Mouse (Mus musculus) duodenum, adult 2 months (tissue): ENCODE data around the gene Zscan22. TPM values are rescaled to one million over a fixed set of nuclear protein-coding genes. Genes with fewer than 3 reads are reported as not detected.

ENCODE experiments used
- polyA plus RNA-seq: library from polyadenylated mRNA; depleted of rRNA; stranded (reverse); fragments of >200 nt; gene quantifications from 2 replicates; pipeline ENCODE4 v1.2.3, GENCODE M21; 2012; ENCODE audit warnings: low replicate concordance; rRNA removed

Gene Zscan22
- 3.3 and 4.4 TPM in 2 replicates for polyA plus RNA-seq

GRCm38 (mm10) chr7:12897655-12898410 lies at the start of gene Zscan22:
Gene Zscan22 (plus strand): TSS chr7:12897815.

GRCm38 (mm10) chr7:12880911-12881660 lies 16.5 kb upstream of the Zscan22 start, which contains the start of gene Zfp128:
Gene Zfp128 (plus strand): TSS chr7:12881177.

GRCm38 (mm10) chr7:12921705-12922465 lies 24.3 kb downstream of the Zscan22 start, which contains the start of gene Rps5:
Gene Rps5 (plus strand): TSS chr7:12922290.

GRCm38 (mm10) chr7:12927191-12927680 lies 29.6 kb downstream of the Zscan22 start, which contains the start of gene Rnf225:
Gene Rnf225 (plus strand): TSS chr7:12927416.

Other genes with a start within 250 kb of the Zscan22 start
- not detected in 2 replicates for gene Vmn2r55, start 212.8 kb upstream of the Zscan22 start, polyA plus RNA-seq
- gene Vmn2r56, start 162.8 kb upstream of the Zscan22 start, polyA plus RNA-seq, result not detected in 2 replicates
- gene Zscan18, start 94.2 kb upstream of the Zscan22 start, polyA plus RNA-seq, result 0.25 and 0.32 TPM in 2 replicates
- 0.04 and 0.11 TPM in 2 replicates for gene Zfp329, start 79.0 kb upstream of the Zscan22 start, polyA plus RNA-seq
- gene Zfp110, start 63.1 kb upstream of the Zscan22 start, polyA plus RNA-seq, result 4.8 and 5.0 TPM in 2 replicates
- gene Zfp128, start 16.6 kb upstream of the Zscan22 start, polyA plus RNA-seq, result 0.16 TPM in 1 of 2 replicates, not detected in the other
- gene Rps5, start 24.5 kb downstream of the Zscan22 start, polyA plus RNA-seq, result 923 and 1,500 TPM in 2 replicates
- gene Rnf225, start 29.6 kb downstream of the Zscan22 start, polyA plus RNA-seq, result 0.14 and 0.33 TPM in 2 replicates
- gene Zfp324, start 68.0 kb downstream of the Zscan22 start, polyA plus RNA-seq, result 2.2 and 3.4 TPM in 2 replicates
- gene Zfp446, start 80.0 kb downstream of the Zscan22 start, polyA plus RNA-seq, result 1.6 and 2.4 TPM in 2 replicates
- gene Slc27a5, start 100.4 kb downstream of the Zscan22 start, polyA plus RNA-seq, result 0.53 and 1.1 TPM in 2 replicates
- gene Trim28, start 101.3 kb downstream of the Zscan22 start, polyA plus RNA-seq, result 163 and 224 TPM in 2 replicates
- 40.6 and 44.7 TPM in 2 replicates for gene Zbtb45, start 112.2 kb downstream of the Zscan22 start, polyA plus RNA-seq
- 34.9 and 69.3 TPM in 2 replicates for gene Chmp2a, start 137.0 kb downstream of the Zscan22 start, polyA plus RNA-seq
- gene Ube2m, start 140.5 kb downstream of the Zscan22 start, polyA plus RNA-seq, result 110 and 111 TPM in 2 replicates
- 1.1 and 1.6 TPM in 2 replicates for gene Mzf1, start 156.9 kb downstream of the Zscan22 start, polyA plus RNA-seq
- not detected in 2 replicates for gene Vmn1r85, start 197.4 kb downstream of the Zscan22 start, polyA plus RNA-seq
- gene Vmn1r86, start 222.1 kb downstream of the Zscan22 start, polyA plus RNA-seq, result not detected in 2 replicates
- gene Vmn1r87, start 242.3 kb downstream of the Zscan22 start, polyA plus RNA-seq, result not detected in 2 replicates